Mouse (Mus musculus): ENCODE measurements around the gene Pih1d1. TPM values are rescaled to one million over a fixed set of nuclear protein-coding genes. Genes with fewer than 3 reads are reported as not detected.

The Pih1d1 gene
- polyA plus RNA-seq, 3 experiments from 2014 or later: 42.9 to 50.6 (median 50.5) TPM

DNA sequence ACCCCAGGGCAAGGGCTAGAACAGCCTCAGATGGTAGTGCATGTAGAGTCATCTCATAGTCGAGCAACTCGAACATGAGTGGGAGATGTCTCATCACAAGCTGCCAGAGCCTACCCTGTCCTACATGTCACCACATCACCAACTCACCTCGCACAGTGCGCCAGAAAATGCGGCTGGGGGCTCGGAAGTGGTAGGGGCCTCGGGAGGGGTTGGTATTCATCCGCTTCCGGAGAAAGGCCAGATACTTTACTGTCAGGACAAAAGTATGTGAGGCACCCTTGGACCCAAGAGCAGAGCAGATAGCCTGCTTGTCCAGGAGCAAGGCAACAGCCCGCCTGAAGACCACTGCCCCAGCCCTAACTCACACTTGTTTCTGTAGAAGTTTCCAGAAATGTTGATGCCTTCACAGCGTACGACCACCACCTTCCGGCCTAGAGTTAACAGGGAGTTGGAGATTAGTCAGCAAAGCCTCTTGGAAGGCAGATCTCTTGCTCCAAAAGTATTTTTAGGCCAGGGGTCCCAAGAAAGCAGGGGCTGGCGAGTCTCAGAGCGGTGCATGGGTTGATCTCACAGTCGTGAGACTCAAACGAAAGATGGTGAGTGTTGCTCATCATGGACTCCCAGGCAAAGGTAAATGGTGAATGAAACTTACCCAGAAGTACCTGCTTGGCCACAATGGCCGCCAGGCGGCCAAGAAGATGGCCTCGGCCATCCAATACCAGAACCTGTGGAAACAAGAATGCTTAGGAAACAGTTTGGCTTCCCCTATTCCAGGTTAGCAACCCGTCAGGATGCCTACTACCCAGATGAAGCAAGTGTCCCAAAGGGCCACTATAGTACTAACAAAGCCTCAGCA, 27.0 kb upstream of the Pih1d1 start:
- no peak for ATAC-seq

- ATAC-seq: no peak
Measured at GRCm38 (mm10) chr7:45127700-45128224, 26.3 kb upstream of the Pih1d1 start.

DNA sequence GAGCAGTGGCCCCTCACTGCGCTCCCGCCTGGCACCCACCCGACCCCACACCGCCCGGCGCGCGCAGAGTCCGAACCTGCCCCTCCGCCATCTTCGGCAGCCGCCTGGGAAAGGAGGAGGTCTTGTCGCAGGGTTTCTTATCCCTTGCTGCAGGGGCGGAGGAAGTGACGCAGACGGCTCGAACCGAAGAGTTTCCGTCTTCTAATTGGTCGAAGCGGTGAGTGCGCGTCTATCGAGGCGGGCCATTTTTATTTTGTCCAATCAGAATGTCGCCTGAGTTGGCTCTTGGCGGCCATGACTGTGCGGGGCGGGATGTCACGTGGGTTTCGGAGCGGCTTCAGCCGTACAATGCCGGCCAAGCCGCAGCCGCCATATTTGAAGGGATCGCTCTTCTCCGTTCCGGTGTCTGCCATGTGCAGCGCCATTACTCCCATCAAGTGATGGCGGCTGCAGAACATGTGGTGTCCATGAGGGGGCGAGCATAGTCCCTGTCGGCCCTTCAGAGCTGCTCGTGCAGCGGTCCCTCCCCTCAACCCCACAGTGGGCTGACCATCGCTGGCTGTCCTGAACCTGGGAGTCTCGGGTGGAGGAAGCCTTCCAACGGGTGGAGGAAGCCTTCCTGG, 25.4 kb upstream of the Pih1d1 start, which contains the start of gene Rpl13a:
Gene Rpl13a (minus strand): TSS at position 138 of the 623 bp plus-strand sequence.
- ATAC-seq: peak; percentile 83

DNA sequence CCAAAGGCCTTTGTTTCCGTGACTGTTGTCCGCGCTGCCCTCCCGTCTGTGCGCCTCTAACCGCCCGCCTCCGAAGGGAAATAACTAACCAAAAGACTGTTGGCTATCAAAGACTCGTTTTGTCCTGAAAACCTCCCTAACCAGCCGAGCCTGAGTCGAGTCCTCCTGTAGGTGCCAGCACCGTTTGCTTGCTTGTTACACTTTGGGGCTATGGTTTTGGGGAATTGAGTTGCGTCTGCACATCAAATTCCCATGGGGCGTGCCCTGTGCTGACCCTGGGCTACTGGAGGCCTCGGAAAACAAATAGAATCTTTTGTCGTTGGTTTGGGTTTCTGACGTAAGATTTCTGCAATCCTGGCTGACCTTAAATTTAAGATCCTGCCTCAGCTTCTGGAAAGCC, 24.8 kb upstream of the Pih1d1 start:
- ATAC-seq: no peak

GRCm38 (mm10) chr7:45129776-45130512, 24.2 kb upstream of the Pih1d1 start:
- no peak for ATAC-seq

DNA sequence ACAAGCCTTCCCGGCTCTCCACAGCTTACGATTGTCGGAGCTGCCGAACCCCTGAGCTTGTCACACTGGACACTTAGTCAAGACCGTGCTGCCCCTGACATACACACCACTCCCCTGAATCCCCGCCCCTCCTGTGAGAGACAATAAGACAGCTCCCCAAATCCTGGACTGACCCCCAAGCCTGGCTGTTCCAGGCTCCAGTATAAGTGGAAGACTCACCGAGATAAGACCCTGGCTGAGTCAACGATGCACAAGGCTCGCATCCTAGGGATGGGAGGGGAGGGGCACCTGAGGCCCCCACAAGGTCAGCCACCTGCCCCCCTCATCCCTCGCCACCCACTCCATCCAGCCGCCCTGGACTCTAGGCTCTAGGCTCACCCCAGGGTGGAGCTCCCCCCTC, 22.3 kb upstream of the Pih1d1 start:
- ATAC-seq: no peak

DNA sequence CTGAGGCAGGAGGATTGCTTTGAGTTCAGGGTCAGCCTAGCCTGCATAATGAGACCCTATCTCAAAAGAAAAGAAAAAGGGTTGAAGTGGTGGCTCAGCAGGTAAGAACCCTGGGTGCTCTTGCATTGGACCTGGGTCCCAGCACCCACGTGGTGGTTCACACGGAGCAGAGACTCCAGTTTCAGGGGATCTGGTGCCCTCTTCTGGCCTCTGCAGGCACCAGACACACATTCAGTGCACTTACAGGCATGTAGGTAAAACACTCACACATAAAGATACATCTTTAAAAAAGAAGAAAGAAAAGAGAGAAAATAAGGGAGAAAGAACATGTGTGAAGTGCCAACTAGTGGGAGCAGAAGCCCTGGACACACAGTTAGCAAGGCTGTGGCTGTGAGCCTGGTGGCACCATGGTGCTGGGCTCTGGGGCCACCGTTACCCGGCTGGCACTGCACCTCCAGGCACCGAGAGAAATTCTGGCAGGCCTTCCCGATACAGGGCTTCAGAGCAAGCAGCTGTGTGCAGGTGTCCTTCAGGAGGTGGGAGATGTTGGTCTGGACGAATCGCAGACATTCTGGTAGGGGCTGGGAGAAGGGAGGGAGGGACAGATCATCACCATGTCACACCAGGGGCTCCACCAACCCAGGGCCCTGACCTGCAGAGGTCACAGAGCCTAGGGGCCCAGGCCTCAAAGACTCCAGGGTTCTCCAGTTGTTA, 20.5 kb upstream of the Pih1d1 start:
- no peak for ATAC-seq

DNA sequence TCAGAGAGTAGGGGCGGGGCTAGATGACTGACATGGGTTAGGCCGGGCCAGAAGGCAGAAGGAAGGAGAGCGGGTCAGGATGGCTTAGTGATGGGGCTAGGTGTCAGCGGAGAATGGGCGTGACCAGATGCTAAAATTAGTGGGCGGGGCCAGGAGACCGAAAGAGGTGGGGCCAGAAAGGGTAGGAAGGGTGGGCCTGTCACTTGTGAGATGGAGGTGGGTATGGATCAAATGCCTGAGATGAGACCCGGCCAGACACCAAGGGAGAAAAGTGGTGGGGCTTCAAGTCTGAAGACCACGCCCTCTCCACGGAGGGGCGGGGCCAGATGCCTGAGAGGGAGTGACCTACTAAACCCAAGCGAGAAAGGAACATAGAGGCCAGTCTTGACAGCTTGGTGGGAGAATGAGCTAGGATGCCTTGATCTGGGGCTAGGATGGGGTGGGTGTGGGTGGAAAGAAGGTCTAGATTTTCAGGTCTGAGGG, 19.5 kb upstream of the Pih1d1 start:
- ATAC-seq: no peak

DNA sequence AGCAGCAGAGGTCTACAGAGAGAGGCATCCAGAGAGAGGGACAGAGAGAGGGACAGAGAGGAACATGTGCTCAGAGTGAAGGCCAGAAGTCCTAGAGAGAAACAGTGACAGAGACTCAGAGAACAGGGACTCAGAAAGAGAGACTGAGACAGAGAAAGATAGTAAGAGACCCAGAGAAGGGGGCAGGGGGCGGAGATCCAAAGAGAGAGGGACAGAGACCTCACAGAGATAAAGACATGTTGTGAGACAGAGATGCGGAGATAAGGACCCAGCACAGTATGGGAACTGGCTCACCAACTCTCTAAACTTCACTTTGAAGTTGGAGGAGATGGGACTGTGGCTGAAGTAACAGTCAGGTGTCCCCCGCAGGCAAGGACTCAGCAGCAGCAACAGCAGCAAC, 18.7 kb upstream of the Pih1d1 start:
- no peak for ATAC-seq

DNA sequence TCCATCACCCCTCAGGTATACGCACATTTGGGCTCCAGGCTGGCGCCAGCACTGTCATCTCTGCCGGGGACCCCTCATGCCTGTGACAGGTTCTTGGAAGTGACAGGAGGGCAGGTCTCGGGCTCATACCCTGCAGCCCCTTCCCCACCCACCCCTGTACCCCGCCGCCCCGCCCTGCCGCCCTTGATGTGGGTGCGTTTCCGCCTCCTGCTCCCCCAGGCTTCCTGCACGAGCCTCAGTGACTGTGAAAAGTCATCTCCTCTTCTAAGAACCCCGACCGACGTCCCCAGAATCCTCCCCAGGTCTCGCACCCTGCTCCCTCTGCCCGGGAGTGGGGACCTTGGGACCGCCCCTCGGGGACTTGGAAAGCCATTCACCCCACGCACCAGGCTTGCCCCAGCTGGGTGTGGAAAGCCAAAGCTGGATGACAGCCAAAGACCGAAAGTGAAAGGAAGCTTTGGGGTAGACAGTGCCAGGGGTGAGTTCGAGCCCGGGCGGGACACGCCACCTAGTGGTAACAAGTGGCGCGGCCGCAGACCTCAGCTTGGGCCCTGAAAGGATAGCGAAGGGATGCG, 18.0 kb upstream of the Pih1d1 start, which contains the start of the genes Gm45713 and Flt3l:
Gene Gm45713 (minus strand): TSS at position 239 of the 575 bp plus-strand sequence.
Gene Flt3l (minus strand): TSS at position 440 of the 575 bp plus-strand sequence.
- ATAC-seq: peak; percentile 84

DNA sequence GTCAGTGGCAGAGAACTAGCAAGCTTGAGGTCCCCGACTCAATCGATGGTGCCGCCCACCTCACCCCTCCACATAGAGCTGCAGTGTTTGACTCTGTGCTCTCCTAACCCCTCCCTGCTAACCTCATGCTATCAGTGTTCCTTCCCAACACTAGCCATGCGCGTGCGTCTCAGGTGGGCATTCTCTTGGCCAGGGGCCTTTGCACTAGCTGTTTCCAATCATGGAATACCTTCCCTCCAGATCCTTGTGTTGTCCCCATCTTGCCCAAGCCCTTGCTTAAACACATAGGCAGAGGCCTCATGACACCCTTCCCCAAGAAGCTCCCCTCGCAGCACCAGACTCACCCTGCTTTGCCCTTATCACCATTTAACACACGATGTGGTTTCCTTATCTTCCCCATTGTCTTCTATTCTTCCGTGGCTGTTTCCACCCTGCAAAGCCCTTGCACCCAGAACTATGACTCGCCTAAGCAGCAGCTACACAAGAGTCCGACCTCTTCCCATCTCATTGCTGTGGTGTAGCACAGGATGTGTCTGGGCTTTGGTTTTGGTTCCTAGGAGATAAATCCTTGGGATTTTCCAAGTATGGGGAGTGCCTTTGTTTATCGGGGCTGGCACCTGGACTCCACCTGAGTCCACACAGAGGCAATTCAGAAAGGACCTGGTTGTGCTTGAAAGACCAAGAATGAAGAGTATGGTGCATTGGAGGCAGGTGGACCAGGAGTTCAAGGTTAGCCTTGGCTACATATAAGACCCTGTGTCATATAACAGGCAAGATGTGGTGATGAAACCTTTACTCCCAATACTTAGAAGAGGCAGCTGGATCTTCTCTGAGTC, 16.7 kb upstream of the Pih1d1 start:
- no peak for ATAC-seq

- ATAC-seq: no peak
Measured at GRCm38 (mm10) chr7:45138403-45138802, 15.7 kb upstream of the Pih1d1 start.

- no peak for ATAC-seq
Measured at GRCm38 (mm10) chr7:45139904-45140723, 14.0 kb upstream of the Pih1d1 start.

GRCm38 (mm10) chr7:45141319-45141718, 12.8 kb upstream of the Pih1d1 start:
- no peak for ATAC-seq

DNA sequence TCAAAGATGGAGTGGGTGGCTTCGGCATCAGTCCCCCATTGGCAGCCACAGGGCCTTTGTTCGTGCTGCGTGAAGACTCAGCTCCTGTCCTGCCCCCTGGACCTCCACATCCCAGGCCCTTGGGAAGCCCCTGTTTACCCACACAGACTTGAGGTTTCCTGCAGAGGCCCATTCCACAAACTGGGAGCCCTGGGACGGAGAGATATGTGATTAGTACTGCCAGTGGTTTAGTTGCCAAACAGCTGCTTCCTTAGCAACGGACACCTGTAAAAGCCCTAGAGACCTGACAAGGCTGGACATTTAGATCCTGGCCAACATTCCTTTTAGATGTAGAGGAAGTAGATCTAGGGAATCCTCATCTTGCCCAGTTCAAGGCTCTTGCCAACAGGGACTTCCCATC, 12.2 kb upstream of the Pih1d1 start:
- no peak for ATAC-seq

DNA sequence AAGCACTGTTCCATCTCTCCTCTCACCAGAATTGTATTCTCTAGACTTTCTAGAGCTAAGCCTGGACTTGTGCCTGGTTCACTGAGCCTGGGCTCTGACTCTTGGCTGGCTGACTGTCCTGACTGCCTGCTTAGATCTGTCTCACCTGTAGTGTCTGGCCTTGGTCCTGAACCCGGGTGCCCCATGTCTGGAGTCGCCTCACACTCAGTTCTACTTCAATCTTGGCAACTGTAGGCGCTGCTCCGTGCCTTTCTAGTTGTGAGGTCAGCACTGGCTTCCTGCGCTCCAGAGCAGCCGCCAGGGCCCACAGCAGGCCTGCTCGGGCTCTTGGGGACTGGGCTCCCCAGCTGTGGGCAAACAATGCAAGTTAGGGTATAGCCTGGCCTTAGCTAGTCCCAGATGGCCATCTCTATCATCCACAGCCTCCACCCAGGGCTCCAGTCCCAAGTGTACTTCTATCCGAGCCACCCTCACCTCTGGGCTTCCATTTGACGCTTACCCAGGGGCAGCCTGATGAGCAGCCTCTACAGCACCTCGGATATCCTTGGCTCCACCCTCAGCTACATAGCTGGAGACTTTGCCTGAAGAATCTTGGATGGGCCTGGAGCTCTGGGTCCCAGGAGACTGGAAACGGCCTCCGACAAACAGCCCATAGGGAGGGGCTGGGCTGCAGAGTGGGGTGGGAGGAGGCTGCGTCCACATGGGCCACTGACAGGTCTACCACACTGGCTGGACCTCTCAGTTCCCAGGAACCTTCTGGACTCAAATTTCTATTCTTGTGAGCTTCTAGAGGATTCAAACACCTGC, 9.5 kb upstream of the Pih1d1 start:
- ATAC-seq: no peak

DNA sequence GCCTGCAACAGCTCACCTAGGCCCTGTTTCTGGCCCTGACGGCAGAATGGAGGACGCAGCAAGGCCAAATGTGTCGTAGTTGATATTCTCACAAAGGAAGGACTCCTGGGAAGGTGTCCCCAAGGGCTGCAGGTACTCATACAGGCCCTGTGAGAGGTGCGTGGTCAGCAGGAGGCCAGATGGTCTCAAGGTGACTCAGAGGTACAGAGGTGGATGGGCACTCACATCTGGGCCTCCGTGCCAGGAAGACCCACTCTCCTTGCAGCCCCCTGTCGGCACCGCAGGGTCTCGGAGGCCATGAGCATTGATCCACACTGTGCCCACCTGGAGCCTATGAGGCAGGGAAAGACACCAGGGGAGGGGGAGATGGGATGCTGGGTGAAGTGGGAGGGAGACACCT, 8.6 kb upstream of the Pih1d1 start:
- no peak for ATAC-seq

- ATAC-seq: no peak
Measured at GRCm38 (mm10) chr7:45147267-45147666, 6.8 kb upstream of the Pih1d1 start.

DNA sequence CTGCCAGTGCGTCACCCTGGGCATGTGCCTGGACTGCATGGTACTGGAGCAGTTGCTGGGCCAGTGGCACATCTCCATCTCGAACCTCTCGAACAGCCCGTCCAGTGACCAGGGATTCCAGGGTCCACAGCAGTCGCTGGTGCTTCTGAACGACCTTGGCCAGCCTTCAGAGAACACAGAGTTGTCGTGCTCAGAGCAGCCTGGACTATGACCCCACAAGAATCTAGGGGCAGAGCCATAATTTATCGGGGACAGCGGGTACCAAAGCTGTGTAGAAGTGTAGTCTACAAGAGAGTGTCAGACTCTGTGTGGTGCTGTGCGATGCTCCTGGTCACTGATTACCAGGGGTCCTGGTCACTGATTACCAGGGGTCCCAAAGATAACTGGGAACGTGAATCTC, 6.2 kb upstream of the Pih1d1 start:
- ATAC-seq: no peak
